Mouse (Mus musculus) retina, adult 2 months (tissue): ENCODE measurements at regions not wholly inside any gene's neighbourhood (a gene's known extent, or its start where the extent isn't known, plus 50 kb on each side); places are given as distances from the start of the nearest gene placed in this dataset.

ENCODE experiments used
- DNase-seq: peaks from one replicate; pipeline ENCODE4 v3.0.0-alpha.2; 2012; ENCODE audit warnings: low read depth, low spot score

- DNase-seq = no peak
These were observed 74.3 kb downstream of the Gm525 start for GRCm38 (mm10) chr11:89147990-89148389.

- no peak for DNase-seq
These were observed 71.8 kb downstream of the Gm525 start for GRCm38 (mm10) chr11:89145281-89145945.

GRCm38 (mm10) chr11:89142527-89143154 lies 69.0 kb downstream of the Gm525 start:
- no peak for DNase-seq
